Mouse (Mus musculus): ENCODE measurements around the gene B4galnt3.

DNA sequence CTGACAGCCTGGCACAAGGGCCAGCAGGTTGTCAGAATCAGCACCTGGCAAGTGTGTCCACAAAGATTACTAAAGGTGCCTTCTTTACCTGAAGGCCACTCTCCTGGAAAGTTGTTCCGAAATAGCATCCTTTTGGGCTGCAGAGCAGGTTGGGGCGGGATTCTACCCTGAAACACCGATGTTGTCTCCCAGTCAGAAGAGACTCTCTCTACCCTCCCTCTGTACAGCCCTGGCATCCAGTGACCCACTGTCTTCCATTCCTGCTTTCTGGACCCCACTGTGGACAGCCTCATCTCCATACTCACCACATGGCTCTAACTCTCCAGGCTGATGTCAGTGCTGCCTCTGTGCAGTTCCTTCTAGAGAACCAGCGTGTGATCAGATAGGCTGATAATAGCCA, 118.7 kb downstream of the B4galnt3 start:
- no peak for TF ChIP-seq CTCF (IDR thresholded peaks at IDR 0.05; ENCODE audit: low read depth, low read length)
- no peak for TF ChIP-seq GATA1 (IDR thresholded peaks at IDR 0.05; ENCODE audit: borderline replicate concordance, low read length)
- no peak for TF ChIP-seq POLR2AphosphoS5 (IDR thresholded peaks at IDR 0.05; ENCODE audit: insufficient replicate concordance, low read depth, low read length)
